ENCODE assay signal across 8 mouse cellular contexts in genomic region chr5:134747512-134747893, GRCm38 (mm10). TPM values are rescaled to one million over a fixed set of nuclear protein-coding genes. Genes with fewer than 3 reads are reported as not detected.
A peak's percentile ranks its signal among the peaks of the same experiment; 100 is the strongest.
DNase-seq lines count a peak whose midpoint lies in the region; ATAC-seq and TF ChIP-seq lines count a peak whose summit lies in the region.

No protein-coding gene starts in this region.

- 4% methylated on average over 4 of the region's 11 CpGs for WGBS in embryonic facial prominence, embryonic 14.5 days
- 7% methylated on average over 5 of the region's 11 CpGs for WGBS in heart, embryonic 11.5 days (ENCODE audit: insufficient replicate concordance)
- 17% methylated on average over 5 of the region's 11 CpGs for WGBS in kidney, embryonic 14.5 days
- WGBS in limb, embryonic 13.5 days = 5% methylated on average over 4 of the region's 11 CpGs
- WGBS in midbrain, embryonic 16.5 days = 11% methylated on average over 4 of the region's 11 CpGs
- WGBS in stomach, postnatal 0 days = 9% methylated on average over 4 of the region's 11 CpGs

- no peak for TF ChIP-seq EP300 in stomach, postnatal 0 days (optimal IDR thresholded peaks at IDR 0.05)

- no peak for TF ChIP-seq CTCF in stomach, postnatal 0 days (IDR thresholded peaks at IDR 0.05; ENCODE audit: low read depth)

- peaks cover 56% of the 10 kb centered on the region for H3K4me1 ChIP-seq in embryonic facial prominence, embryonic 14.5 days (ENCODE audit: control insufficient read depth, insufficient read depth, low read length)
- H3K4me1 ChIP-seq in heart, embryonic 11.5 days (ENCODE audit: control insufficient read depth, insufficient read depth, low read length) = peaks cover 11% of the 10 kb centered on the region
- H3K4me1 ChIP-seq in kidney, embryonic 14.5 days (ENCODE audit: control insufficient read depth, insufficient read depth, low read length) = 0 out of 2 replicates have a peak, but pooled peaks cover 9% of the 10 kb centered on the region
- peaks cover 48% of the 10 kb centered on the region for H3K4me1 ChIP-seq in limb, embryonic 13.5 days
- peaks cover 17% of the 10 kb centered on the region for H3K4me1 ChIP-seq in midbrain, embryonic 16.5 days (ENCODE audit: control insufficient read depth, insufficient read depth, low read length)
- no peaks in the 10 kb centered on the region for H3K4me1 ChIP-seq in stomach, postnatal 0 days (replicated peaks; ENCODE audit: control insufficient read depth, insufficient read depth)

- no peaks in the 10 kb centered on the region for H3K36me3 ChIP-seq in embryonic facial prominence, embryonic 14.5 days (ENCODE audit: control insufficient read depth, insufficient read depth, low read length)
- no peaks in the 10 kb centered on the region for H3K36me3 ChIP-seq in heart, embryonic 11.5 days (ENCODE audit: control insufficient read depth, insufficient read depth, low read length)
- H3K36me3 ChIP-seq in kidney, embryonic 14.5 days (ENCODE audit: control insufficient read depth, insufficient read depth, low read length) = no peaks in the 10 kb centered on the region
- no peaks in the 10 kb centered on the region for H3K36me3 ChIP-seq in limb, embryonic 13.5 days
- H3K36me3 ChIP-seq in midbrain, embryonic 16.5 days (ENCODE audit: control insufficient read depth, insufficient read depth, low read length) = no peaks in the 10 kb centered on the region
- H3K36me3 ChIP-seq in stomach, postnatal 0 days (ENCODE audit: control insufficient read depth, insufficient read depth, low read length) = no peaks in the 10 kb centered on the region

- peak overlapping the region; percentile 86 for H3K27ac ChIP-seq in embryonic facial prominence, embryonic 14.5 days (replicated peaks; ENCODE audit: low read depth, low read length)
- peak overlapping the region; percentile 57; the same call in 1 of the 2 replicates for H3K27ac ChIP-seq in heart, embryonic 11.5 days (ENCODE audit: low read depth, low read length)
- H3K27ac ChIP-seq in kidney, embryonic 14.5 days (ENCODE audit: low read depth, low read length) = peak overlapping the region; percentile 31; the same call in 1 of the 2 replicates
- H3K27ac ChIP-seq in limb, embryonic 13.5 days = peak overlapping the region; percentile 85
- peak overlapping the region; percentile 2; the same call in 1 of the 2 replicates for H3K27ac ChIP-seq in midbrain, embryonic 16.5 days (ENCODE audit: low read length)
- peak overlapping the region; percentile 82 for H3K27ac ChIP-seq in stomach, postnatal 0 days (replicated peaks)

- H3K4me3 ChIP-seq in embryonic facial prominence, embryonic 14.5 days (ENCODE audit: low read depth, low read length) = peak overlapping the region; percentile 57
- peak overlapping the region; percentile 43 for H3K4me3 ChIP-seq in heart, embryonic 11.5 days (ENCODE audit: low read depth, low read length)
- peak overlapping the region; percentile 48 for H3K4me3 ChIP-seq in kidney, embryonic 14.5 days (ENCODE audit: low read length)
- peak overlapping the region; percentile 52 for H3K4me3 ChIP-seq in limb, embryonic 13.5 days
- H3K4me3 ChIP-seq in midbrain, embryonic 16.5 days (ENCODE audit: low read depth, low read length) = peak overlapping the region; percentile 49
- peak overlapping the region; percentile 52 for H3K4me3 ChIP-seq in stomach, postnatal 0 days (ENCODE audit: low read depth, low read length)

- peak overlapping the region; percentile 90 for H3K4me2 ChIP-seq in embryonic facial prominence, embryonic 14.5 days (ENCODE audit: low read depth, low read length)
- peak overlapping the region; percentile 73 for H3K4me2 ChIP-seq in heart, embryonic 11.5 days
- peak overlapping the region; percentile 74 for H3K4me2 ChIP-seq in kidney, embryonic 14.5 days (replicated peaks; ENCODE audit: low read depth, low read length)
- H3K4me2 ChIP-seq in limb, embryonic 13.5 days (replicated peaks) = peak overlapping the region; percentile 83
- H3K4me2 ChIP-seq in midbrain, embryonic 16.5 days (ENCODE audit: low read length) = peak overlapping the region; percentile 90
- peak overlapping the region; percentile 71 for H3K4me2 ChIP-seq in stomach, postnatal 0 days (replicated peaks; ENCODE audit: low read depth)

- peak; percentile 50 for DNase-seq in brain, adult 2 months (ENCODE audit: low read depth, low spot score)
- peak; percentile 91 for DNase-seq in embryonic facial prominence, embryonic 14.5 days (ENCODE audit: low spot score)
- peak; percentile 73 for DNase-seq in stomach, postnatal 0 days (ENCODE audit: low spot score)

- H3K27me3 ChIP-seq in embryonic facial prominence, embryonic 14.5 days (replicated peaks; ENCODE audit: control insufficient read depth, insufficient read depth, low read length) = no peaks in the 10 kb centered on the region
- peaks cover 25% of the 10 kb centered on the region for H3K27me3 ChIP-seq in heart, embryonic 11.5 days (ENCODE audit: control insufficient read depth, insufficient read depth, low read length)
- peaks cover 6% of the 10 kb centered on the region; the same call in 1 of the 2 replicates for H3K27me3 ChIP-seq in kidney, embryonic 14.5 days (ENCODE audit: control insufficient read depth, insufficient read depth, low read length)
- H3K27me3 ChIP-seq in limb, embryonic 13.5 days = peaks cover 27% of the 10 kb centered on the region; the same call in 1 of the 2 replicates
- H3K27me3 ChIP-seq in midbrain, embryonic 16.5 days (ENCODE audit: control insufficient read depth, insufficient read depth, low read depth, low read length) = no peaks in the 10 kb centered on the region
- no peaks in the 10 kb centered on the region for H3K27me3 ChIP-seq in stomach, postnatal 0 days (ENCODE audit: control insufficient read depth, insufficient read depth, low read length)

- peak; percentile 87 for ATAC-seq in embryonic facial prominence, embryonic 14.5 days (ENCODE audit: low read depth)
- 0 out of 2 replicates have a peak, but pooled peaks have one; percentile 61 for ATAC-seq in heart, embryonic 11.5 days (replicated peaks; ENCODE audit: insufficient number of reproducible peaks, low FRiP score, low TSS enrichment)
- peak; percentile 80 for ATAC-seq in kidney, embryonic 14.5 days (ENCODE audit: low FRiP score, low TSS enrichment)
- ATAC-seq in limb, embryonic 13.5 days (ENCODE audit: low FRiP score, low read depth) = peak; percentile 87
- peak; percentile 86 for ATAC-seq in midbrain, embryonic 16.5 days
- peak; percentile 84 for ATAC-seq in stomach, postnatal 0 days (ENCODE audit: low FRiP score, low TSS enrichment)
- no peak for ATAC-seq in CD4-positive, CD25-positive, alpha-beta regulatory T cell, adult 4 months

- no peaks in the 10 kb centered on the region for H3K9me3 ChIP-seq in embryonic facial prominence, embryonic 14.5 days (ENCODE audit: control insufficient read depth, low read length)
- H3K9me3 ChIP-seq in heart, embryonic 11.5 days (replicated peaks; ENCODE audit: control insufficient read depth, low read length) = no peaks in the 10 kb centered on the region
- H3K9me3 ChIP-seq in kidney, embryonic 14.5 days (ENCODE audit: control insufficient read depth, low read length) = no peaks in the 10 kb centered on the region
- no peaks in the 10 kb centered on the region for H3K9me3 ChIP-seq in limb, embryonic 13.5 days
- no peaks in the 10 kb centered on the region for H3K9me3 ChIP-seq in midbrain, embryonic 16.5 days (replicated peaks; ENCODE audit: control insufficient read depth, low read length, poor library complexity, severe bottlenecking)
- H3K9me3 ChIP-seq in stomach, postnatal 0 days (ENCODE audit: control insufficient read depth, low read length) = no peaks in the 10 kb centered on the region

- peak overlapping the region; percentile 85 for H3K9ac ChIP-seq in embryonic facial prominence, embryonic 14.5 days (ENCODE audit: low read depth, low read length)
- peak overlapping the region; percentile 71; the same call in 1 of the 2 replicates for H3K9ac ChIP-seq in heart, embryonic 11.5 days (ENCODE audit: low read depth, low read length)
- peak overlapping the region; percentile 25; the same call in 1 of the 2 replicates for H3K9ac ChIP-seq in kidney, embryonic 14.5 days (ENCODE audit: low read depth, low read length)
- H3K9ac ChIP-seq in limb, embryonic 13.5 days = peak overlapping the region; percentile 76
- peak overlapping the region; percentile 76 for H3K9ac ChIP-seq in midbrain, embryonic 16.5 days (ENCODE audit: low read depth, low read length)
- 0 out of 2 replicates have a peak overlapping the region, but pooled peaks have one; percentile 5 for H3K9ac ChIP-seq in stomach, postnatal 0 days (ENCODE audit: low read length)

RNA-seq across cellular contexts. Expression of gene Eln, which starts 0.4 kb away (rescaled TPM):
- 152 and 188 TPM in 2 replicates for polyA plus RNA-seq in embryonic facial prominence, embryonic 14.5 days (2014; fragmentation: Nextera tagmentation; extraction: Ambion mirVana)
- 24.3 and 27.7 TPM in 2 replicates for polyA plus RNA-seq in heart, embryonic 11.5 days (2014; fragmentation: Nextera tagmentation; extraction: Ambion mirVana)
- polyA plus RNA-seq in kidney, embryonic 14.5 days (2014; fragmentation: Nextera tagmentation; extraction: Ambion mirVana) = 7.7 and 9.5 TPM in 2 replicates
- polyA plus RNA-seq in limb, embryonic 13.5 days (2015; fragmentation: Nextera tagmentation; extraction: Ambion mirVana) = 49.7 and 53.8 TPM in 2 replicates
- polyA plus RNA-seq in midbrain, embryonic 16.5 days (2015; fragmentation: Nextera tagmentation; extraction: Ambion mirVana) = 10.0 and 12.1 TPM in 2 replicates
- 254 and 340 TPM in 2 replicates for polyA plus RNA-seq in stomach, postnatal 0 days (2015; fragmentation: Nextera tagmentation; extraction: Ambion mirVana)
- not detected for polyA plus RNA-seq in CD4-positive, CD25-positive, alpha-beta regulatory T cell, adult 4 months (2017; shearing (Covaris generic))

RNA-seq across cellular contexts. Expression of gene Limk1, which starts 59.1 kb away (rescaled TPM):
- 6.2 and 8.5 TPM in 2 replicates for polyA plus RNA-seq in embryonic facial prominence, embryonic 14.5 days (2014; fragmentation: Nextera tagmentation; extraction: Ambion mirVana)
- 2.6 and 3.3 TPM in 2 replicates for polyA plus RNA-seq in heart, embryonic 11.5 days (2014; fragmentation: Nextera tagmentation; extraction: Ambion mirVana)
- polyA plus RNA-seq in kidney, embryonic 14.5 days (2014; fragmentation: Nextera tagmentation; extraction: Ambion mirVana) = 6.7 and 9.1 TPM in 2 replicates
- polyA plus RNA-seq in limb, embryonic 13.5 days (2015; fragmentation: Nextera tagmentation; extraction: Ambion mirVana) = 8.4 and 9.0 TPM in 2 replicates
- 17.8 and 20.1 TPM in 2 replicates for polyA plus RNA-seq in midbrain, embryonic 16.5 days (2015; fragmentation: Nextera tagmentation; extraction: Ambion mirVana)
- 1.9 and 2.2 TPM in 2 replicates for polyA plus RNA-seq in stomach, postnatal 0 days (2015; fragmentation: Nextera tagmentation; extraction: Ambion mirVana)
- 1 to 10 TPM; 3.8 to 6.9 TPM for polyA plus RNA-seq in CD4-positive, CD25-positive, alpha-beta regulatory T cell, adult 4 months (2017; shearing (Covaris generic))

Comparison
In these comparisons a context has a peak if more than half of its experiments do, and no peak if none do; other contexts are left out.
1. H3K27ac ChIP-seq: peak in every context shown above with its lines; median percentile 86 in embryonic facial prominence, embryonic 14.5 days; 85 in limb, embryonic 13.5 days; 82 in stomach, postnatal 0 days; 57 in heart, embryonic 11.5 days; 31 in kidney, embryonic 14.5 days; 2 in midbrain, embryonic 16.5 days.
2. H3K9ac ChIP-seq: peak in every context shown above with its lines; median percentile 85 in embryonic facial prominence, embryonic 14.5 days; 76 in limb, embryonic 13.5 days; 76 in midbrain, embryonic 16.5 days; 71 in heart, embryonic 11.5 days; 25 in kidney, embryonic 14.5 days; 5 in stomach, postnatal 0 days.